Mouse (Mus musculus) myocyte (in vitro differentiated cells): ENCODE data around the gene Rfx1. TPM values are rescaled to one million over a fixed set of nuclear protein-coding genes. Genes with fewer than 3 reads are reported as not detected.

ENCODE experiments used
- H3K27me3 ChIP-seq: one replicate; pipeline ENCODE4 v1.6.1; 2011; ENCODE audit not compliant: control insufficient read depth, insufficient read depth, insufficient read length
- H3K36me3 ChIP-seq: one replicate; pipeline ENCODE4 v1.6.1; 2011; ENCODE audit not compliant: control insufficient read depth, insufficient read depth
- H3K4me2 ChIP-seq: one replicate; pipeline ENCODE4 v1.6.1; 2011; ENCODE audit warnings: low read depth, control low read depth
- H3K4me3 ChIP-seq: one replicate; pipeline ENCODE4 v1.5.1; 2011; ENCODE audit warnings: mild to moderate bottlenecking, control low read depth, moderate library complexity
- H3K79me2 ChIP-seq: one replicate; pipeline ENCODE4 v1.6.1; 2011; ENCODE audit not compliant: control insufficient read depth, insufficient read depth
- H3ac ChIP-seq: one replicate; pipeline ENCODE4 v1.6.1; 2011; ENCODE audit not compliant: control insufficient read depth, insufficient read length
- CEBPB ChIP-seq: IDR thresholded peaks from 2 replicates; pipeline ENCODE4 v1.6.1; 2011; ENCODE audit warnings: mild to moderate bottlenecking, moderate library complexity; ENCODE audit not compliant: poor library complexity, insufficient read depth, severe bottlenecking
- E2F4 ChIP-seq: IDR thresholded peaks from one replicate; pipeline ENCODE4 v1.6.1; 2011; ENCODE audit warnings: mild to moderate bottlenecking, control low read depth, moderate library complexity; ENCODE audit not compliant: insufficient read depth
- MAX ChIP-seq: IDR thresholded peaks from one replicate; pipeline ENCODE4 v1.6.1; 2011; ENCODE audit warnings: low read depth, mild to moderate bottlenecking, control low read depth
- MYOD1 ChIP-seq, 3 experiments: IDR thresholded peaks; one replicate each; pipeline ENCODE4 v1.6.1; 2011; ENCODE audit warnings: control low read depth in 2 of 3, low read depth in 2 of 3, mild to moderate bottlenecking in 2 of 3, moderate library complexity in 1 of 3; ENCODE audit not compliant: insufficient read length in 2 of 3, control insufficient read depth in 1 of 3
- MYOG ChIP-seq, 3 experiments: IDR thresholded peaks; one replicate each; pipeline ENCODE4 v1.6.1; 2011; ENCODE audit warnings: control low read depth in 2 of 3, low read depth in 2 of 3, mild to moderate bottlenecking in 2 of 3; ENCODE audit not compliant: insufficient read length in 2 of 3, control insufficient read depth in 1 of 3, insufficient read depth in 1 of 3
- POLR2A ChIP-seq: IDR thresholded peaks from one replicate; pipeline ENCODE4 v1.6.1; 2011; ENCODE audit warnings: low read depth, mild to moderate bottlenecking, control low read depth, moderate library complexity; ENCODE audit not compliant: insufficient read length
- POLR2AphosphoS2 ChIP-seq: IDR thresholded peaks from one replicate; pipeline ENCODE4 v1.6.1; 2011; ENCODE audit warnings: low read depth, control low read depth; ENCODE audit not compliant: insufficient read length
- REST ChIP-seq: IDR thresholded peaks from one replicate; pipeline ENCODE4 v1.6.1; 2011; ENCODE audit warnings: mild to moderate bottlenecking, control low read depth, moderate library complexity; ENCODE audit not compliant: insufficient read depth, insufficient read length
- SRF ChIP-seq: IDR thresholded peaks from one replicate; pipeline ENCODE4 v1.6.1; 2011; ENCODE audit warnings: low read depth; ENCODE audit not compliant: control insufficient read depth, insufficient read length
- TCF12 ChIP-seq: IDR thresholded peaks from one replicate; pipeline ENCODE4 v1.6.1; 2011; ENCODE audit warnings: mild to moderate bottlenecking, control low read depth; ENCODE audit not compliant: poor library complexity, insufficient read depth, severe bottlenecking
- TCF3 ChIP-seq: IDR thresholded peaks from one replicate; pipeline ENCODE4 v1.6.1; 2011; ENCODE audit warnings: low read depth, control low read depth; ENCODE audit not compliant: insufficient read length
- USF1 ChIP-seq: IDR thresholded peaks from one replicate; pipeline ENCODE4 v1.6.1; 2011; ENCODE audit warnings: low read depth, mild to moderate bottlenecking, control low read depth, moderate library complexity
- polyA plus RNA-seq: library from polyadenylated mRNA; unstranded; fragments of >200 nt; fragmentation: generic; extraction: Trizol; gene quantifications from one replicate; pipeline ENCODE4 v1.2.1, GENCODE M21; 2012; ENCODE audit warnings: missing spikeins

Gene Rfx1
- polyA plus RNA-seq, 1 experiment = 9.9 TPM

GRCm38 (mm10) chr8:84084341-84085115 lies 17.9 kb downstream of the Rfx1 start:
- no peak for TF ChIP-seq CEBPB
- TF ChIP-seq MAX = no peak
- no peak for TF ChIP-seq REST
- no peak for TF ChIP-seq MYOD1 (IDR thresholded peaks at IDR 0.05; ENCODE audit: control insufficient read depth in 1 of 3, insufficient read length in 2 of 3, low read depth in 2 of 3)
- no peak for TF ChIP-seq E2F4
- TF ChIP-seq SRF = no peak
- TF ChIP-seq TCF3 = no peak
- TF ChIP-seq USF1 = no peak
- no peak for TF ChIP-seq MYOG (IDR thresholded peaks at IDR 0.05; ENCODE audit: control insufficient read depth in 1 of 3, insufficient read depth in 1 of 3, insufficient read length in 2 of 3, low read depth in 2 of 3)
- no peak for TF ChIP-seq TCF12
- TF ChIP-seq POLR2A = no peak
- no peak for TF ChIP-seq POLR2AphosphoS2
- Histone ChIP-seq H3K4me2 (no peak overlapping the region), H3K36me3 (peaks cover 13% of the 10 kb centered on the region)

GRCm38 (mm10) chr8:84087156-84087555 lies 20.5 kb downstream of the Rfx1 start:
- no peaks in the 10 kb centered on the region for H3K79me2 ChIP-seq
- no peak overlapping the region for H3K4me2 ChIP-seq
- TF ChIP-seq CEBPB (no peak), SRF (no peak), USF1 (no peak), MYOD1 (IDR thresholded peaks at IDR 0.05; ENCODE audit: control insufficient read depth in 1 of 3, insufficient read length in 2 of 3, low read depth in 2 of 3) (no peak), POLR2AphosphoS2 (no peak), MYOG (IDR thresholded peaks at IDR 0.05; ENCODE audit: control insufficient read depth in 1 of 3, insufficient read depth in 1 of 3, insufficient read length in 2 of 3, low read depth in 2 of 3) (no peak), POLR2A (no peak), TCF12 (no peak), TCF3 (no peak), E2F4 (no peak), REST (no peak), MAX (no peak)
- peaks cover 9% of the 10 kb centered on the region for H3K36me3 ChIP-seq
- no peak overlapping the region for H3K4me3 ChIP-seq
- H3ac ChIP-seq = no peak overlapping the region
- H3K27me3 ChIP-seq = no peaks in the 10 kb centered on the region

More at GRCm38 (mm10) chr8:84084341-84085115, 17.9 kb downstream of the Rfx1 start:
- Histone ChIP-seq H3K27me3 (no peaks in the 10 kb centered on the region), H3ac (no peak overlapping the region), H3K79me2 (no peaks in the 10 kb centered on the region), H3K4me3 (no peak overlapping the region)

GRCm38 (mm10) chr8:84087821-84088220 lies 21.2 kb downstream of the Rfx1 start:
- Histone ChIP-seq H3K27me3 (no peaks in the 10 kb centered on the region), H3ac (no peak overlapping the region), H3K79me2 (no peaks in the 10 kb centered on the region), H3K4me2 (no peak overlapping the region), H3K36me3 (peaks cover 9% of the 10 kb centered on the region), H3K4me3 (no peak overlapping the region)
- no peak for TF ChIP-seq TCF12
- no peak for TF ChIP-seq CEBPB
- no peak for TF ChIP-seq USF1
- TF ChIP-seq POLR2A = no peak
- TF ChIP-seq E2F4 = no peak
- no peak for TF ChIP-seq TCF3
- no peak for TF ChIP-seq SRF
- TF ChIP-seq MYOG (IDR thresholded peaks at IDR 0.05; ENCODE audit: control insufficient read depth in 1 of 3, insufficient read depth in 1 of 3, insufficient read length in 2 of 3, low read depth in 2 of 3) = no peak
- no peak for TF ChIP-seq POLR2AphosphoS2
- no peak for TF ChIP-seq REST
- TF ChIP-seq MAX = no peak

GRCm38 (mm10) chr8:84089277-84089676 lies 22.6 kb downstream of the Rfx1 start:
- H3K27me3 ChIP-seq = no peaks in the 10 kb centered on the region
- H3K79me2 ChIP-seq = no peaks in the 10 kb centered on the region
- TF ChIP-seq E2F4 (no peak), POLR2AphosphoS2 (no peak), CEBPB (no peak), SRF (no peak)
- no peak overlapping the region for H3ac ChIP-seq
- H3K36me3 ChIP-seq = peaks cover 9% of the 10 kb centered on the region
- no peak overlapping the region for H3K4me2 ChIP-seq
- no peak overlapping the region for H3K4me3 ChIP-seq
